Mouse (Mus musculus): ENCODE measurements around the gene Adgrb3. TPM values are rescaled to one million over a fixed set of nuclear protein-coding genes. Genes with fewer than 3 reads are reported as not detected.

The Adgrb3 gene
- polyA plus RNA-seq, 1 experiment from 2014 or later: 14.8 TPM

DNA sequence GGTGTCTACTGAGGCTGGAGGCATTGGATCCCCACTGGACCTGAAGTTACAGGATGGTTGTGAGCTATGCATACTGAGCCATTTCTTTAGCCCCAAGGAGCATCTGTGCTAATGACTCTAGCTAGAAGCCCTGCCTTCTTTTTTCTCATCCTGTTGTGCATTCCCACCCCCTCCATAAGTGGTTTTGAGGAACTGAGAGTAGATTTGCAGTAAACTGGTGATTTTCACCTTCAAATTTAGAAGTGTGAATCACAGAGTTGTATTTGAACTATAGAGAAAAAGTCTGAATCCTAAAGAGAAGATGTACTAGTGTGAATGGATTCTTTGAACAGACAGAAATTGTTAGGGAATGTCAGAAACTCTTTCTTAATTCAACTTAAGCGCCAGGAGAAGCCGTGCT, 750.1 kb downstream of the Adgrb3 start:
- no peak for ATAC-seq (ENCODE audit: low FRiP score)
- H3K27me3 ChIP-seq (ENCODE audit: control insufficient read depth, insufficient read depth, low read length): no peaks in the 10 kb centered on the region

DNA sequence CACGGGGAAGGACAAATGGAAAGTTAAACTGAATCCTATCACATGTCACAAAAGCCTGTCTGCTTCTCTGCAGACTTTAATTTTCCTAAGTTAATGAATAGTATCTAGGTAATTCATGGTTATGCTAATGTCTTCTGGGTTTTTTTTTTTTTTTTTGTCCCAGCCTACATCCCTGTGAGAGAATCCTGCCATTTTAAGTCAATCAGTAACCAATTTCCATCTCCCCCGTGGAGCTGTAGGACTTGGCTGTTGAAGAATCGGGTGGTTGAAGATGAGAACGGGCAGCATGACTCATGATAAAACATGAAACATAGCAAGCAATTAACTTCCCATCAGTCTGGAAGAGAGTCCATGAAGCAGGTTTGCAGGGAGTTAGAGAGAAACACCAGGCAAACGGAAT, 753.6 kb downstream of the Adgrb3 start:
- no peak for DNase-seq (ENCODE audit: low spot score)
- 50% methylated on average over 5 of the region's 5 CpGs for WGBS
- H3K4me1 ChIP-seq (replicated peaks; ENCODE audit: control insufficient read depth, insufficient read depth, low read length): no peaks in the 10 kb centered on the region

More for the DNA sequence above, 750.1 kb downstream of the Adgrb3 start:
- Histone ChIP-seq H3K27ac (ENCODE audit: low read depth, low read length) (no peak overlapping the region), H3K4me3 (ENCODE audit: low read depth, low read length) (no peak overlapping the region), H3K4me1 (replicated peaks; ENCODE audit: control insufficient read depth, insufficient read depth, low read length) (no peaks in the 10 kb centered on the region), H3K4me2 (replicated peaks; ENCODE audit: low read depth, low read length) (no peak overlapping the region), H3K36me3 (ENCODE audit: control insufficient read depth, insufficient read depth, low read length) (no peaks in the 10 kb centered on the region), H3K9ac (ENCODE audit: low read depth, low read length) (no peak overlapping the region), H3K9me3 (ENCODE audit: control insufficient read depth, low read length) (no peaks in the 10 kb centered on the region)
- WGBS: 99% methylated on average over 2 of the region's 2 CpGs
- DNase-seq (ENCODE audit: low spot score): no peak

DNA sequence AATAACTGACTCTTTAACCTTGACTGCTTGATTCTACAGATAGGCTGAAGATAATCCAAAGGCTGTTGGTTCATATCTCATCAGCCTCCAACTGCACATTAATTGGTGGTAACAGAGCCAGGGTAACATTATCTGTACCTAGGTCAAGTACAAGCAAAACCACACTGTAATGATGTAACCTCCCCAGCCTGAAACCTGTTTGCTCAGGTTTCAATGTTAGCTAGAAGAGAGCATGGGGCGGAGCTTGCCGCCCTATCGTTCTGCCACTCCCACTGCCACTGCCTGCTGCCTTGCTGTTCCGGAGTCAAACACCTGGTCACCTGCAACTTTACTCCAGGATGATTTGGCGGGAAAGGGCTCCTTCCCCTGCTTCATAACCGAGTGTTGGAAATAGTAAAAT, 765.5 kb downstream of the Adgrb3 start:
- Histone ChIP-seq H3K4me3 (ENCODE audit: low read depth, low read length) (no peak overlapping the region), H3K9ac (ENCODE audit: low read depth, low read length) (no peak overlapping the region), H3K36me3 (ENCODE audit: control insufficient read depth, insufficient read depth, low read length) (no peaks in the 10 kb centered on the region), H3K4me2 (replicated peaks; ENCODE audit: low read depth, low read length) (no peak overlapping the region), H3K9me3 (ENCODE audit: control insufficient read depth, low read length) (no peaks in the 10 kb centered on the region), H3K4me1 (replicated peaks; ENCODE audit: control insufficient read depth, insufficient read depth, low read length) (no peaks in the 10 kb centered on the region), H3K27ac (ENCODE audit: low read depth, low read length) (no peak overlapping the region), H3K27me3 (ENCODE audit: control insufficient read depth, insufficient read depth, low read length) (no peaks in the 10 kb centered on the region)
- no peak for DNase-seq (ENCODE audit: low spot score)
- ATAC-seq (ENCODE audit: low FRiP score): no peak
- WGBS: 27% methylated on average over 6 of the region's 6 CpGs

More for the DNA sequence above, 753.6 kb downstream of the Adgrb3 start:
- no peak overlapping the region for H3K4me3 ChIP-seq (ENCODE audit: low read depth, low read length)
- H3K9ac ChIP-seq (ENCODE audit: low read depth, low read length): no peak overlapping the region
- H3K27me3 ChIP-seq (ENCODE audit: control insufficient read depth, insufficient read depth, low read length): no peaks in the 10 kb centered on the region
- no peak overlapping the region for H3K27ac ChIP-seq (ENCODE audit: low read depth, low read length)
- no peak overlapping the region for H3K4me2 ChIP-seq (replicated peaks; ENCODE audit: low read depth, low read length)
- no peaks in the 10 kb centered on the region for H3K9me3 ChIP-seq (ENCODE audit: control insufficient read depth, low read length)
- no peaks in the 10 kb centered on the region for H3K36me3 ChIP-seq (ENCODE audit: control insufficient read depth, insufficient read depth, low read length)
- no peak for ATAC-seq (ENCODE audit: low FRiP score)

DNA sequence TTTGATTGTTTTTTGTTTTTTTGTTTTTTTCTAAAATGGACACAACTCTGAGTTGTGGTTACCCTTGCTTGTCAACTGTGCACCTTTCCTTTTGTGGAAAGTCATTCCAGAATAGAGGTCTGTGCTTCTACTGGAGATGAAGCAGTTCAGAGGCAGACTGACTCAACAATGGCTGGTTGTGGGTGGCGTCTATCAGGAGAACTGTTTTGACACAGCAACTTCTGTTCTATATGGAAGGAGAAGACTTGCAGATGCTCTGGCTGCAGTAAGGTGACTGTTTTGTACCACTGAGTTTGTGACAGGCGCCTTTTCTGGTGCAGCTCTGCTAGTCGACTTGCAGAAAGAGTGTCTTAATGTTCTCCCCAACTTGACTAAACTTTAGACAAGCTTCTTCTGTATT, 768.6 kb downstream of the Adgrb3 start:
- DNase-seq (ENCODE audit: low spot score) (no peak), ATAC-seq (ENCODE audit: low FRiP score) (no peak)
- Histone ChIP-seq H3K27me3 (ENCODE audit: control insufficient read depth, insufficient read depth, low read length) (no peaks in the 10 kb centered on the region), H3K4me1 (replicated peaks; ENCODE audit: control insufficient read depth, insufficient read depth, low read length) (no peaks in the 10 kb centered on the region), H3K36me3 (ENCODE audit: control insufficient read depth, insufficient read depth, low read length) (no peaks in the 10 kb centered on the region), H3K4me3 (ENCODE audit: low read depth, low read length) (no peak overlapping the region), H3K9me3 (ENCODE audit: control insufficient read depth, low read length) (no peaks in the 10 kb centered on the region), H3K9ac (ENCODE audit: low read depth, low read length) (no peak overlapping the region), H3K4me2 (replicated peaks; ENCODE audit: low read depth, low read length) (no peak overlapping the region), H3K27ac (ENCODE audit: low read depth, low read length) (no peak overlapping the region)
- 79% methylated on average over 3 of the region's 3 CpGs for WGBS

DNA sequence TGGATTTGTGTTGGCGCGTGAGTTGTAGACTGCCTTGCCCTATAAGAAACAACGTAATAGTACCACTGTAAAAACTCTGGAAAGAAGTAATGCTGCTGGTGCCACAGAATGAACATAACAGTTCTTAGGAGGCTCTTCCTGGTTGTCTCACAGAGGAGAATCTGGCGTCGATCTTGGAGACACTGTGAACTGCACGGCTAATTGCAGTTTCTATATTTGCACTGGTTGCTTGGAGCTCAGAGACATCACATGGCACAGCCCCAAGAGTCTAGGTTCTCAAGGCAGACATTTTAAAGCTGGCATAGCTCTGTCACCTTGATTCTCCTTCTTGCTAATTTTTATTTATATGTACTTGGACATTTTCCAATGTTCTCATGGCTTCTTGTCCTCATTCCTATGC, 769.3 kb downstream of the Adgrb3 start:
- WGBS: 98% methylated on average over 6 of the region's 6 CpGs
- no peak for DNase-seq (ENCODE audit: low spot score)
- ATAC-seq (ENCODE audit: low FRiP score): no peak
- no peak overlapping the region for H3K4me3 ChIP-seq (ENCODE audit: low read depth, low read length)
- no peaks in the 10 kb centered on the region for H3K27me3 ChIP-seq (ENCODE audit: control insufficient read depth, insufficient read depth, low read length)
- no peak overlapping the region for H3K9ac ChIP-seq (ENCODE audit: low read depth, low read length)
- H3K27ac ChIP-seq (ENCODE audit: low read depth, low read length): no peak overlapping the region
- H3K4me2 ChIP-seq (replicated peaks; ENCODE audit: low read depth, low read length): no peak overlapping the region
- H3K4me1 ChIP-seq (replicated peaks; ENCODE audit: control insufficient read depth, insufficient read depth, low read length): no peaks in the 10 kb centered on the region
- H3K9me3 ChIP-seq (ENCODE audit: control insufficient read depth, low read length): no peaks in the 10 kb centered on the region
- no peaks in the 10 kb centered on the region for H3K36me3 ChIP-seq (ENCODE audit: control insufficient read depth, insufficient read depth, low read length)

DNA sequence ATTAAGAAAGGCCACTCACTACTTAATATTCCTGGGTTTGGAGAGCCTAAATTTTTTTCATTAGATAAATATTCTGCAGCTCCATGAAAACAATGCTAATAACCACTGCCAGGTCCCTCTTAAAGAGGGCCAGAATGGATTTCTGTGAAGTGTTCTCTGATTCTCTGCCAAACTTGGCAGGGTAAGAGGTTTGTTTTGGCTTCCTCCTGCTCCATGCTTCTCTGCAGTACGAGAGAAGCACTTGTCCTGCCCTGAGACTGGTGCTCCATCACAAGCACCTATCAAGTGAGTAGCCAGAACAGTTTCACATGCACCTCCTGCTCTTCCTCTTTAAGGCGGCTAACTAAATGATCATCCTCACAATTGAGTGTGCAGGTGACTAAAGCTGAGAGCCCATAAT, 771.9 kb downstream of the Adgrb3 start:
- ATAC-seq (ENCODE audit: low FRiP score) (no peak), DNase-seq (ENCODE audit: low spot score) (no peak)
- Histone ChIP-seq H3K4me3 (ENCODE audit: low read depth, low read length) (no peak overlapping the region), H3K36me3 (ENCODE audit: control insufficient read depth, insufficient read depth, low read length) (no peaks in the 10 kb centered on the region), H3K4me2 (replicated peaks; ENCODE audit: low read depth, low read length) (no peak overlapping the region), H3K9me3 (ENCODE audit: control insufficient read depth, low read length) (no peaks in the 10 kb centered on the region), H3K4me1 (replicated peaks; ENCODE audit: control insufficient read depth, insufficient read depth, low read length) (no peaks in the 10 kb centered on the region), H3K27me3 (ENCODE audit: control insufficient read depth, insufficient read depth, low read length) (no peaks in the 10 kb centered on the region), H3K9ac (ENCODE audit: low read depth, low read length) (no peak overlapping the region), H3K27ac (ENCODE audit: low read depth, low read length) (no peak overlapping the region)
- WGBS: 77% methylated on average over 2 of the region's 2 CpGs

DNA sequence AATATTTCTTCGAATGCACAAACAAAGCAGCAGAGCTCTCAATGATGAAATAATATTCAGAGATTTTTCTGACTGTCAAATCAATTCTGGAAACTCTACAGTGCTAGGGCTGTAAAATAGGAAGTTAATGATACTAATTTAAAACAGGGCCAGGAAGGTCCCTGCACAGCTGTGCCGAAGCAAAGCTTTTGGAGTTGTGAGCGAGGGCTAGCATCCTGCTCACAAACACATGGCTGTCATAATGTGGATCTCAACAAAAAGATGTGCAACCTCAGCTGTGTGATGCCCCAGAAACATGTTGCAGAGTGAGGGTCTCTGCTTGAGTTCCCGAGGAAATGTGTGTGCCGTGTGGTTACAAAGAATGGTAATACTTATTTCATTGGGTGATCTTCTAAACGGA, 772.3 kb downstream of the Adgrb3 start:
- no peak overlapping the region for H3K4me3 ChIP-seq (ENCODE audit: low read depth, low read length)
- no peaks in the 10 kb centered on the region for H3K4me1 ChIP-seq (replicated peaks; ENCODE audit: control insufficient read depth, insufficient read depth, low read length)
- DNase-seq (ENCODE audit: low spot score): no peak
- no peak for ATAC-seq (ENCODE audit: low FRiP score)
- no peaks in the 10 kb centered on the region for H3K36me3 ChIP-seq (ENCODE audit: control insufficient read depth, insufficient read depth, low read length)
- no peaks in the 10 kb centered on the region for H3K27me3 ChIP-seq (ENCODE audit: control insufficient read depth, insufficient read depth, low read length)
- H3K9me3 ChIP-seq (ENCODE audit: control insufficient read depth, low read length): no peaks in the 10 kb centered on the region
- H3K4me2 ChIP-seq (replicated peaks; ENCODE audit: low read depth, low read length): no peak overlapping the region
- H3K27ac ChIP-seq (ENCODE audit: low read depth, low read length): no peak overlapping the region
- WGBS: 82% methylated on average over 6 of the region's 6 CpGs
- H3K9ac ChIP-seq (ENCODE audit: low read depth, low read length): no peak overlapping the region

DNA sequence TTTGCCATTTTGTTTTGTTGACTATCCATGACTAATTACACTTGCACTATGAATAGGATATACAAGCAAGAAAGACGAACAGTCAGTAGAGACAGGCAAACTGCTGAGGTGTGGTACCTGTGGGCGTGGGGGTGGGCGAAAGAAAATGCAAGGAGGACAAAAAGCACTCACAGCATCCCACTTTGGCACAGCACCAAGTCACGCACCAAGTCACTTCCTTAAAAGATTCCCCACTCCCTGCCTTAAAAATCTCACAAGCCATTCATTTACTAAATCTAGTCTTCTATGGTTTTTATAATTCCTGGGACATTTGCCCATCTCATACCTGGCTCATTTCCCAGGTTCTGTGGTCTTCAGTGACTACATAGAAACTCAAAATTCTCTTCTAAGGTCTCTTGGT, 787.4 kb downstream of the Adgrb3 start:
- ATAC-seq (ENCODE audit: low FRiP score) (no peak), DNase-seq (ENCODE audit: low spot score) (no peak)
- WGBS: 77% methylated on average over 4 of the region's 4 CpGs
- Histone ChIP-seq H3K4me2 (replicated peaks; ENCODE audit: low read depth, low read length) (no peak overlapping the region), H3K9ac (ENCODE audit: low read depth, low read length) (no peak overlapping the region), H3K9me3 (ENCODE audit: control insufficient read depth, low read length) (no peaks in the 10 kb centered on the region), H3K4me1 (replicated peaks; ENCODE audit: control insufficient read depth, insufficient read depth, low read length) (no peaks in the 10 kb centered on the region), H3K27me3 (ENCODE audit: control insufficient read depth, insufficient read depth, low read length) (no peaks in the 10 kb centered on the region), H3K4me3 (ENCODE audit: low read depth, low read length) (no peak overlapping the region), H3K27ac (ENCODE audit: low read depth, low read length) (no peak overlapping the region), H3K36me3 (ENCODE audit: control insufficient read depth, insufficient read depth, low read length) (no peaks in the 10 kb centered on the region)

DNA sequence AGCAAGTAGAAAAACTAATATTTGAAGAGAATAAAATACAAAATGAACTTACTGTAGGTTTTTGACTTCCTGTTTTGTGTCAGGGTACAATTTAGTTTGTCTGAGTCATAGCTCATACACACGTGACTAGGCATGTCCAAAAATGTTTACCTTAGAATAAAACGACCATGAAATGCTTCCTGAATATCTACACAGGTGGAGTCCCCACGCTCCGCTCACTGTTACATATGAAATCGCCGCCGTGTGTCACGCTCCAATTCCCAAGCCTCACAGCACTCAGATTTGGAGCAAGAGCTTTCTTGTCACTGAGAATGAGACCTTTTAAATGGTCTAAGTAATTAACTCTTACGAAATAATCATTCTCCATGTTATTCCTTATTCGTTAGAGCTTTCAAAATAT, 795.3 kb downstream of the Adgrb3 start:
- H3K36me3 ChIP-seq (ENCODE audit: control insufficient read depth, insufficient read depth, low read length): no peaks in the 10 kb centered on the region
- H3K4me1 ChIP-seq (replicated peaks; ENCODE audit: control insufficient read depth, insufficient read depth, low read length): no peaks in the 10 kb centered on the region
- DNase-seq (ENCODE audit: low spot score): no peak
- 0 out of 2 replicates have a peak, but pooled peaks have one; percentile 20 for ATAC-seq (ENCODE audit: low FRiP score)
- no peaks in the 10 kb centered on the region for H3K27me3 ChIP-seq (ENCODE audit: control insufficient read depth, insufficient read depth, low read length)
- no peak overlapping the region for H3K4me3 ChIP-seq (ENCODE audit: low read depth, low read length)
- 74% methylated on average over 10 of the region's 10 CpGs for WGBS
- no peak overlapping the region for H3K27ac ChIP-seq (ENCODE audit: low read depth, low read length)
- H3K9me3 ChIP-seq (ENCODE audit: control insufficient read depth, low read length): no peaks in the 10 kb centered on the region
- no peak overlapping the region for H3K4me2 ChIP-seq (replicated peaks; ENCODE audit: low read depth, low read length)
- no peak overlapping the region for H3K9ac ChIP-seq (ENCODE audit: low read depth, low read length)

Measured in hindbrain, embryonic 11.5 days (tissue).